Mouse (Mus musculus) testis, adult 2 months (tissue): Measurements from ENCODE around the gene Cdc14a. TPM values are rescaled to one million over a fixed set of nuclear protein-coding genes. Genes with fewer than 3 reads are reported as not detected.

Experiments used
- H3K27ac ChIP-seq: fragments of 200-500 bp; 2 replicates; pipeline ENCODE4 v1.5.1; 2012; ENCODE audit warnings: low read depth, low read length; ENCODE audit not compliant: control insufficient read depth, insufficient read depth
- H3K27me3 ChIP-seq: fragments of 200-500 bp; 2 replicates; pipeline ENCODE4 v1.6.1; 2012; ENCODE audit warnings: mild to moderate bottlenecking, low read length, moderate library complexity; ENCODE audit not compliant: control insufficient read depth, insufficient read depth
- H3K36me3 ChIP-seq: fragments of 200-500 bp; 2 replicates; pipeline ENCODE4 v1.6.1; 2012; ENCODE audit warnings: mild to moderate bottlenecking, low read length; ENCODE audit not compliant: control insufficient read depth, insufficient read depth
- H3K4me1 ChIP-seq: fragments of 200-500 bp; 2 replicates; pipeline ENCODE4 v1.6.1; 2012; ENCODE audit warnings: low read length; ENCODE audit not compliant: control insufficient read depth, insufficient read depth
- H3K4me3 ChIP-seq: fragments of 200-500 bp; 2 replicates; pipeline ENCODE4 v1.5.1; 2012; ENCODE audit warnings: low read depth, mild to moderate bottlenecking, low read length, moderate library complexity, mixed read lengths; ENCODE audit not compliant: control insufficient read depth
- CTCF ChIP-seq: fragments of 200-500 bp; IDR thresholded peaks from 2 replicates; pipeline ENCODE4 v1.5.1; 2012; ENCODE audit warnings: low read depth, mild to moderate bottlenecking, inconsistent platforms, low read length, moderate library complexity; ENCODE audit not compliant: control insufficient read depth, insufficient read depth, insufficient replicate concordance
- POLR2A ChIP-seq: fragments of 200-500 bp; IDR thresholded peaks from 2 replicates; pipeline ENCODE4 v1.6.1; 2012; ENCODE audit warnings: low read depth, mild to moderate bottlenecking, inconsistent platforms, low read length, moderate library complexity; ENCODE audit not compliant: control insufficient read depth
- polyA plus RNA-seq: library from polyadenylated mRNA; depleted of rRNA; stranded (reverse); fragments of >200 nt; gene quantifications from 2 replicates; pipeline ENCODE4 v1.2.3, GENCODE M21; 2012

The Cdc14a gene
- polyA plus RNA-seq, 1 experiment, result 64.6 TPM

- Histone ChIP-seq H3K27ac (no peak overlapping the region), H3K4me1 (peaks cover 2% of the 10 kb centered on the region; the same call in 1 of the 2 replicates), H3K36me3 (no peaks in the 10 kb centered on the region), H3K4me3 (no peak overlapping the region), H3K27me3 (no peaks in the 10 kb centered on the region)
- no peak for TF ChIP-seq CTCF
- TF ChIP-seq POLR2A, result no peak
Measured at GRCm38 (mm10) chr3:116442788-116443187, 19.0 kb upstream of the Cdc14a start.

GRCm38 (mm10) chr3:116441518-116442205 is 17.8 kb upstream of the Cdc14a start:
- no peaks in the 10 kb centered on the region for H3K27me3 ChIP-seq
- TF ChIP-seq CTCF, result no peak
- TF ChIP-seq POLR2A, result no peak
- no peak overlapping the region for H3K27ac ChIP-seq
- no peaks in the 10 kb centered on the region for H3K36me3 ChIP-seq
- H3K4me3 ChIP-seq, result no peak overlapping the region
- peaks cover 2% of the 10 kb centered on the region; the same call in 1 of the 2 replicates for H3K4me1 ChIP-seq

- H3K4me3 ChIP-seq, result no peak overlapping the region
- H3K36me3 ChIP-seq, result no peaks in the 10 kb centered on the region
- H3K27ac ChIP-seq, result no peak overlapping the region
- no peak for TF ChIP-seq POLR2A
- TF ChIP-seq CTCF, result no peak
- no peaks in the 10 kb centered on the region for H3K27me3 ChIP-seq
- H3K4me1 ChIP-seq, result peaks cover 2% of the 10 kb centered on the region; the same call in 1 of the 2 replicates
Measured at GRCm38 (mm10) chr3:116440066-116440997, 16.5 kb upstream of the Cdc14a start.

GRCm38 (mm10) chr3:116436811-116437601 is 13.2 kb upstream of the Cdc14a start:
- TF ChIP-seq CTCF (no peak), POLR2A (no peak)
- no peak overlapping the region for H3K4me3 ChIP-seq
- no peaks in the 10 kb centered on the region for H3K4me1 ChIP-seq
- no peaks in the 10 kb centered on the region for H3K27me3 ChIP-seq
- H3K27ac ChIP-seq, result no peak overlapping the region
- no peaks in the 10 kb centered on the region for H3K36me3 ChIP-seq

- Histone ChIP-seq H3K4me1 (no peaks in the 10 kb centered on the region), H3K4me3 (no peak overlapping the region), H3K36me3 (no peaks in the 10 kb centered on the region), H3K27me3 (no peaks in the 10 kb centered on the region), H3K27ac (no peak overlapping the region)
- no peak for TF ChIP-seq CTCF
Measured at GRCm38 (mm10) chr3:116436113-116436512, 12.3 kb upstream of the Cdc14a start.

- H3K36me3 ChIP-seq, result no peaks in the 10 kb centered on the region
- no peak overlapping the region for H3K4me3 ChIP-seq
- TF ChIP-seq CTCF (no peak), POLR2A (no peak)
- H3K27ac ChIP-seq, result no peak overlapping the region
- no peaks in the 10 kb centered on the region for H3K4me1 ChIP-seq
- H3K27me3 ChIP-seq, result no peaks in the 10 kb centered on the region
Measured at GRCm38 (mm10) chr3:116434757-116435156, 10.9 kb upstream of the Cdc14a start.

- Histone ChIP-seq H3K4me3 (peak overlapping the region; percentile 66), H3K36me3 (no peaks in the 10 kb centered on the region), H3K27me3 (peaks cover 8% of the 10 kb centered on the region), H3K27ac (no peak overlapping the region), H3K4me1 (peaks cover 16% of the 10 kb centered on the region)
- no peak for TF ChIP-seq CTCF
- TF ChIP-seq POLR2A, result no peak
Measured at GRCm38 (mm10) chr3:116425901-116426300, 2.1 kb upstream of the Cdc14a start.
